Mouse (Mus musculus) WW6 (cell line): Measurements from ENCODE around the gene Ap3d1.

Source experiments
- DNase-seq: peaks from one replicate; pipeline ENCODE4 v3.0.0-alpha.2; 2013; ENCODE audit warnings: low read depth, low spot score

Gene Ap3d1

GRCm38 (mm10) chr10:80665981-80666733 is 75.9 kb downstream of the Ap3d1 start:
- no peak for DNase-seq

- no peak for DNase-seq
Observed at GRCm38 (mm10) chr10:80665459-80665858, 76.6 kb downstream of the Ap3d1 start.

- no peak for DNase-seq
Observed at GRCm38 (mm10) chr10:80665016-80665380, 77.1 kb downstream of the Ap3d1 start.

- DNase-seq, result no peak
Observed at GRCm38 (mm10) chr10:80664197-80665015, 77.7 kb downstream of the Ap3d1 start.

GRCm38 (mm10) chr10:80663485-80664196 is 78.4 kb downstream of the Ap3d1 start:
- DNase-seq, result no peak

GRCm38 (mm10) chr10:80661149-80661548 is 80.9 kb downstream of the Ap3d1 start:
- peak; percentile 65 for DNase-seq

- DNase-seq, result no peak
Observed at GRCm38 (mm10) chr10:80659213-80659612, 82.9 kb downstream of the Ap3d1 start.

- no peak for DNase-seq
Observed at GRCm38 (mm10) chr10:80658841-80659202, 83.2 kb downstream of the Ap3d1 start.

GRCm38 (mm10) chr10:80658194-80658840 is 83.7 kb downstream of the Ap3d1 start:
- no peak for DNase-seq
